Mouse (Mus musculus) CD8-positive naive resting alpha-beta T cell, adult 2 months (primary cell): ENCODE results near the gene 6430548M08Rik.

Experiments
- DNase-seq, 2 experiments: peaks; one replicate each; pipeline ENCODE4 v3.0.0; 2022; ENCODE audit warnings: low read depth in 2 of 2, low spot score in 2 of 2

Gene 6430548M08Rik

DNA sequence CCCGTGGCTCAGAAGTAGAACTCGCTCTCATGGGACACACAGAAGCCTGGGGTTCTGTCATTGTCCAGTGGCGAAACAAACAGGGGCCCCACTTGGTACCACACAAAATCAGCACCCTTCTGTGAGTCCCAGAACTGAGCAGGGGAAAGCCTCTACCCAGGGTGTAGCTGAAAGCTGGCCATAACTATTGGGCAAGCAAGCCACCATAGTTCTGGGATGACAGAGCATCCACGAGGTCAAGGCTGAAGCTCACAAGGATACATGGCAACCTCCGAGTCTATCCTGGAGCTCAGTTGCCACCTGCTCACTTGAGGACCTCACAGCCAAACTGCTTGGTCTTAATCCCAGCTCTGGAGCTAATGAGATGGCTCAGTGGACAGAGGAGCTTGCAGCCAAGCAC lies 67.3 kb downstream of the 6430548M08Rik start:
- DNase-seq: no peak

DNA sequence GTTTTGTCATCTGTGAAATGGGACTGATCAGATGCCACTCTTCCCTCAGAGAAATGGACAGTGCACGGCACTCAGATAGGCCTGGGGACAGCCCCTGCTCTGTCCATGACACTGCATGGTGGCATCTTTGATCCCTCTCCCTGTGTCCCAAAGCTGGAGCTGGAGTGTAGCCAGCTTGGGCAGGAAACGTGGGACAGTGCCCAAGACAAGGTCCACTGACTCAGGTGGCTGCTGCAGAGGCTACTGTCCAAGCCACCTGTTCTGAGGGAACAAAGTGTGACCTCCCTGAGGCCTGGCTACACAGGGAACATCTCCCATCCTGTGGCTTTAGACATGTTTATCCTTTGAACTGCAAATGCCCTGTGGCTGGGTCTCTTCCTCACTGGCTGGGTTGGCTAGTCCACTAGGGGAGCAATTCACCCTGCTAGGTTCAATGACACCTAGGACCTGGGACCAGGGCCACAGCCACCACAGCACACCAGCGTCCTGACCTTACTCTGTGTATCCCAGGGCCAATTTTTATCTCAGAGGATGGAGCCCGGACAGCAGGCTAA lies 68.0 kb downstream of the 6430548M08Rik start:
- no peak for DNase-seq

DNA sequence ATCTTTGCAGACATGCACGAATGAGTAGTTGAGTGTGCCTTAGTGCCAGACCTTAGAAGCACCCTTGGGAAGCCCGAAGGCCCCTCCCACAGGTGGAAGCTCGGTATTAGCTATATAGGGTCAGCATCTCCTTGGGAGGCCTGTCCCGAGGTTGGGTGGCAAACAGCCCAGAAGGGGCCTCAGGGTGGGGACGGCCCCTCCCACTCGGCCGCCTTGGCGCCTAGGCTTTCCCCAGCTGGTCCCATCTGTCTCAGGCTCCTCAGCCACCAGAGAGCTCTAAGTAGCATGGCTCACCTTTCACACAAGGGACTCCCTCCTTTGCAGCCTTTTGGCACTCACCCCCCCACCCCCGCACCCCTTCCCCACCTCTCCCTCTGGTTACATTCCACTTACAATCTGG lies 70.4 kb downstream of the 6430548M08Rik start:
- DNase-seq: no peak

DNA sequence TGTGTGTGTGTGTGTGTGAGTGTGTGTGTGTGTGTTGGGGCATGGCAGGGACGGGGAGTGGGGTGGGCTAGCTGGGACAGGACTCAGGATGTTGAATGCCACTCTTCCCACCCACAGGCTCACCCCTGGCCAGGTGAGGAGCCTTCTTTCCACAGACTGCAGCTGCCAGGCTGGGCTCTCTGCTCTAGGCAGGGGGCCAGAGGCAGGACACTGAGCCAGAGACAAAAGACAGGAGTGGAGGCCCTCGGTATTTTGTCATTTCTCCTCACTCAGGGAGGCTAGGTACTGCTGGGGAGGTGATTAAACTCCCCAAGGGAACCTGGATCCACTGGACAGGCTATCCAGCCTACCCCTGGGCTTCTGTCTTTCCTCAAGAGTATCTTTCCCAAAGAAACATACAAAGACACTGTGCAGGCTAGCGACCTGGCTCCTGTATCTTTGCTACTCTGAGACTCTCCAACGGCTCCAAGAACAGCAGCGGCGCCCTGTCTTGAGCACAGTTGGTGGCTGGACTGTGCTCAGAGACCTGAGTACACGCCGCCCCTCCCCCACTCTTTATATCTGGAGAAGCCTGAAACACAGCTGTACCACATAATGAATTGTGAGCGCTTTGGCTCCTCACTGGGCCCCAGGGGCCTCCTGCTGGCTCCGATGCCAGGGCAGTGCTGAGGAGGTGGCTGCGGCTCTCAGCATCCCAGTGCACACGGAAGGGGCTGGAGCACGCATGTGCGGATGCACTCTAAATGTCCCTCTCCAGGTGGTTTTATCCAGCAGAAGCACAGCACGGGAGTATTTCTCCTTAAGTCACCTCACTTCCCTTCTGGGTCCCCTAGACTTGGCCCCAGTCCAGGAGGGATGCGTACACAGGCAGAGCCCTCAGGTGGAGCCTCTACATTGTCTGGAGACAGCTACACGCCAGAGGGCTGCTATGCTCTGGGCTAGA lies 71.2 kb downstream of the 6430548M08Rik start:
- no peak for DNase-seq

DNA sequence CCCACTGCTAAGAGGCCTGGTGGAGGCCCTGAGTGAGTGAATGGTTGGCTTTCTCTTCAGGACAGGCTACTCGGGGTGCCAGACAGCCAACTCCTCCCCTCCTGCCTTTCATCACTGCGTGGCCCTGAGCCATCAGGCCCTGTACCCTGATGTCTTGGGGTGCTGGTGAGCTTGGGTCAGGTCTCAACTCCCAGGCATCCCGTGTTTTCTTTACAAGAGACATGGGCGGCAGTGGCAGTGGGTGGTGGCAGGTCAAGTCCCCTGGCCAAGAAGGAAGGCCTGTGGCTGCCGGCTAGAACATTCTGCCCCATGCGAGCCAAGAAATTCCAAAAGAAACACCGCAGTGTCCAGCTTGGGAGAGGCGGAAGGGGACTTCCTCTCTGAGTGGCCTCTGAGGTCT lies 72.5 kb downstream of the 6430548M08Rik start:
- no peak for DNase-seq

DNA sequence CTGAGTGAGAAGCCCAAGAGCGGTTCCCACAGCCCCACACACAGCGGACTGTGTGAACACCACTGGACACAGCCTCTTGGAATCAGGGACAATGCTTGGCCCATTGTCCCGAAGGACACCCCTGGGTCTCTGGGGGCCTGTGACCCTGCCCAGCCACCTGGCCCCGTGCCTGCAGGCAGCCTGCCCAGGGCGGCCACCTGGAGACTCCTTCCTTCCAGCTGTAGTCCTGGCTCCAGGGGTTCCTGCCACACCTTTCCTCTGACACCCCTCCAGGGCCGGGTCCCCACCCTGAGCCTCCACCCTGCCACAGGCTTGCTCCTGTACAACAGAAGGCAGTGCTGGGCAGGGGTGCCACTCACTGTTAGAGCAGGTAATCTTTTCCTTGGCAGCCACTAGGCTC lies 74.6 kb downstream of the 6430548M08Rik start:
- DNase-seq: no peak

DNA sequence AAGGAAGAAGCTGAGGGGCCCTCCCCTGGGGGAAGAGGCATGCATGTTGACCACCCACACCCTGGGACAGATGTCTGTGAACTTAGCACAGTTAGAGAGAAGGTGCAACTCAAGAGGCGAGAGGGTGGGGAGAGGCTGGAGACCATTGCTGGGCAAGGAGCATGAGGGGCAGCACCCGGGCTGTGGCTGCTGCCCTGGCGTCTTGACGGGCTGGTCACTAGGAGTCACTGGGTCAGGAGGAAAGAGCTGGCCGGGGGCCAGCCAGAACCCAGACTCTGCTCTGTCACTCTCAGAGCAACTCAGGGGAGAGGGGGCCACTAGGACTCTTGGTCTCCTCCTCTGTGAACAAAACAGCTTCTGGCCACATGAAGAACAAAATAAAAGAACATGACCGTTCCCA lies 75.5 kb downstream of the 6430548M08Rik start:
- DNase-seq: no peak

DNA sequence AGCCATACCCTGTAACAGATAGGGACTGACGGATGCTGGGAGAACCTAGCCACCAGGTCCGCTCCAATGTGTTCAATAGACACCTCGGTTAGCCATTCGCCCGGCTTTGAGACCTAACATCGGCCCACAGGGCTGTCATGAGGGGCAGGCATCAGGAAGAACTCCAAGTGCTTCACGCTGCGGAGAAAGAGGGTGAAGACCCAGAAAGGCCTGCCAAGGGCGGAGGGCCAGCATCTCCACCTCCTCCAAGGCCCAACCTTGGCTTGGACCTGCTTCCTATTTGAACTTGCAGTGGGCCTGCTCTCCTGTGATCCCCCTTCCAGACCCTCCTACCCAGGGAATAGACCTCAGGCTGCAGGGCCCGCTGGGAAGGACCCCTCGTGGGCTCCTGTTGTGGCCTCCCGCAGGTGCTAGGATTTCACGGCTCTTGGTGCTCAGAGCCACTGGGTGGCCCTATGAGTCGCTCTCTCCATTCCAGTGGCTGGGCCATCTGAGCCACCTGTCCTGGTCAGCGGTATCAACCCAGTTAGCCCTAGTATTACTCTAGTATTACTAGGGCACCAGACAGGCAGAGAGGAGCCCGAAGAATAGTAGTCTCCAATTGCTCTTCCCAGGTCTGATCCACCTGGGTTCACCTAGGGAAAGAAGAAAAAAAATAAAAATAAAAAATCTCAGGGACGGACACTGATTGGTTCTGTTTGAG lies 76.3 kb downstream of the 6430548M08Rik start:
- DNase-seq: no peak

DNA sequence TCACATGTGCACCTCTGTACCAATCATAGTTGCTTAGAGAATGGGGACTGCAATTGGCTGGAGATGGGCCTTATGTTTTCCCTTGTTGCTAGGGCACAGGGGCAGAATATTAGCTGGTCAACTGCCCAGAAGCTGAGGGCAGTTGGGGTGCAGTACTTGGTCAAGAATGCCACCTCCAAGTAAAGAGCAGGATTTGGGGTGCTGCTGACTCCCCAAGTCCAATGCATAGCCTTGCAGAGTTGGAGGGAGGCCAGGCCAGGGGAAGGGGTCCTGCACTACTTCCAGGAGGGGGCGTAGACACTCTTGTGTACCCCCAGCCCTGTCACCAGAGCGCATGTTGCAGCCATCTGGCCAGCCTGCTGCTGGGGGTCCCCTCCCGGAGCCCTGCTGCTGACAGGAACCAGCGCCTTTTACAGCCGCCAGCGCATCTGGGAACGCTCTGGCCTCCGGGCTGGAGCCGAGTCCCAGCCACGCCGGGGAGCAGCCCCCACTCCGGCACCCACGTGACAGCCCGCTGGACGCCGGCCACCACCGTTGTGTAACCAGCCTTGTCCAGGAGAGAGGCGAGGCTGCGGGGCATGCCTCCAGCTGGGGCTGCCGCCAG lies 77.0 kb downstream of the 6430548M08Rik start:
- no peak for DNase-seq

DNA sequence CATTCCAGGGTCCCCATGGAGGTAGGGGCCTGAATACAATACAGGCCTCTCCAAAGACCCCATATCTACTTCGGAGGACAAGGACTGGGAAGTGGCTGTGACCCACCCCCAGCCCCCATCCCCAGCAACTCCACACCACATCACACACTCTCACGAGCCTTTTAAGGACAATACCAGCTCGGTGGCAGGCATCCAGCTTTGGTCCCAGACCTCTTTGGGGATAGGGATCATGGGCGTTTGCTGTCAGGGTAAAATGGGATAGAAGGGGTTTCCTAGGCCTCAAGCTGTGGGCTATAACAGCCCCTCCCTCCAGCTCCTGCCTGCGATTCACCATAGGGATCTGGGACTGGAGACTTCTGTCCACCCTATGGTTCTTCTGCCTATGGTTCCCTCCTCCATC lies 77.7 kb downstream of the 6430548M08Rik start:
- no peak for DNase-seq

DNA sequence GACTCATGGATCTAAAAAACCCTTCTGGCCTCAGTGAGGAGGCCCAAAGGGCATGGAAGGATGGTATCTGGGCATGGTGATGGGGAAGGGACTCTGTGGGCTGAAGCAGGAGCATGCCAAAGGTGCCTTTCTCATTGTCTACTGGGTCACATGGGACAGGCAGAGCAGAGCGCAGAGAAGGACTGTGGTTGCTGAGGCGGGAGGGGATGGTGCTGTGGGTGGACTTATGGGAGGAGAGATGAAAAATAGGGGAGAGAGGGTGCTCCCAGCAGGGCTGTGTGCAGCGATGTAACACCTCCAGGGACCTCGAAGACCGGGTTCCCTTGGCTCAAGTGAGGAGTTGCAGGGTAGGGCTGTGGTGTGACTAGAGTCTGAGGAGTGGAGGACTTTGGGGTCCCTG lies 78.2 kb downstream of the 6430548M08Rik start:
- DNase-seq: no peak

DNA sequence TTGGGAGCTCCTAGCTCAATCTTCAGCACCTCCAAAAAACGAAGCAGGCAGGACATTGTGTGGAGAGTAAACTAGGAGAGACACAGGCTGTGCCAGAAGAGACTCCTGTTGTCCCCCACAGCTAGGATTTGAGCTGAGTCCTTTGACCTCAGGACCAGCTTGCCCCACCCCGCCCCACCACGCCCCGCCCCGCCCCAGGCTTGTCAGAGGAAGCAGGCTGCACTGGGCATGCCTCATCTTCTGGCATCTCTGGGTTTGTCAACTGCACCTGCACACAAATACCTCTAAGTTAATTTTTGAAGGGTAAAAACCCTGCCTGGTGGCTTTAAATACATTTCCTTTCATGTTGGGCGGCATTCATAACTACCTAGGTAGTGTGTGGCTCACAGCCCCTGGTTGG lies 87.4 kb downstream of the 6430548M08Rik start:
- DNase-seq: no peak

DNA sequence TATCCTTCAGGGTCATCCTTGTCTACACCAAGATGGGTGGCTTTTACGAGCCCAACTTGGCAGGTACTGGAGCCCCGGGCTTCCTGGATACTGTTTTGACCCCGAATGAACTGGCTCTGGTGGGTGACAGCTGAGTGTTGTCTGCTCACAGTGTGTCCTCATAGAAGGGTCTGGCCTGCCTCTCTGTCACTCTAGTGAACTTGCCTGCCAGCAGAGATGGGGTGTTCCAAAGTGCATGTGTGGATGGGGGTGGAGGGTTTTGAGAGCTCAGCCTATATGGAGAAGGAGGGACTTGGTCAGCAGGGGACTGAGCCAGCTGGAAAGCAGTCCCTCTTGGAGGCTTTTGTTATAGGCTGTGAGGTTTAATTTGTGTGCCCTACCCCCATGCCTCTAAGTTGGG lies 88.6 kb downstream of the 6430548M08Rik start:
- no peak for DNase-seq

DNA sequence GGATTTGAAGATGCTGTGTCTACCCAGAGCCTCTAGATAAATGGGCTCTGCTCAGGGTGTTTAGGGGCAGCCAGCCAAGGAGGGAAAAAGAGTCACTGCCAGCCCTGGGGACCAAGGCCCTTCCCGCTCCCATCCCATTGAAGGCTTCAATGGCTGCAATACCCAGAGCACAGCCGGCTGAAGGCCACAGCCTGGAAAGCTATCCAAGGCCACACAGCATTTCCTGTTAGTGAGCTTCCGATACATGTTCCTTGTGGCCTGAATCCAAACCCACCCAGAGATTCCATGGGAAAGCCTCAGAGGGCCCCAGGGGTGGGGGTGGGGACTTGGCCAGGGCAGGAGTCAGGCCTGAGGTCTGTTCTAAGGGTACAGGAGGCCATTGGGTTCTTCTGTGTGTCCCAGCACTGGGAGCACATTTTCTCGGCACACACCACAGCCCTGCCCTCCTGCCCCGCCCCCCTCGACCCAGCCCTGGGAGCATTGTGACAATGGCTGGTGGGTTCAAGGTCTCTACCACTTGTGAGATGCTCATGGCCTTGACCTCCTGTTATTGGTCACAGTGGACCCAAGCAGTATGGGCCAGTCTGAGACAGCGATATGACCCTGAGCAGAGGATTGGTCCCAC lies 90.9 kb downstream of the 6430548M08Rik start:
- DNase-seq: no peak

DNA sequence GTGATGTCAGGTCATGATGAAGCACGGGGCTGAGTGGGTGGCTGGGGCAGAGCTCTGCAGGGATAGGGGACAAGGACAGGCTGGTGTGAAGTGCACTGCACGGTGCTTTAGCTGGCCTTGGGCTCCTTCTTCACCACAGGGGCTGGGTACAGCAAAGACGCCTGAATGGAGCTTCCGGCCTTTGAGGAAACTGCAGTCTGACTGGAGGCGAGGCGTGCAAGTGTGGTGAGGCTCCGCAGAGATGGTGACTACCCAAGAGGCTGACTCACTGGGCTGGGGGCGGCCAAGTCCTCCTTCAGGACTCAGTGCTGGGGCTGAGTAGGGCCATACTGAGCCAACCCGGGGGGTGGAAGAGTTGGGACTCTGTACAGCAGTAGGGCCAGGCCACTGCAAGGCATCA lies 92.0 kb downstream of the 6430548M08Rik start:
- DNase-seq: no peak

DNA sequence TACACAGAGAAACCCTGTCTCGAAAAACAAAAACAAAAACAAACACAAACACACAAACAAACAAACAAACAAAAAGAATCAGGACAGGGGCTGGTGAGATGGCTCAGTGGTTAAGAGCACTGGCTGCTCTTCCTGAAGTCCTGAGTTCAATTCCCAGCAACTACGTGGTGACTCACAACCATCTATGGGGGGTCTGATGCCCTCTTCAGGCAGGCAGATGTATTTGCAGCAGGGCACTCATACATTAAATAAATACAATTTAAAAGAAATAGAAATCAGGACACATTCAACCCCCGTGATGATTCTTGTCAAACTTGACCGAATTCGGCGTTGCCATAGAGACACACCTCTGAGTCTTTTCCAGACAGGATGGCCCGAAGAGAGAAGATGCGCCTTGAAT lies 93.4 kb downstream of the 6430548M08Rik start:
- DNase-seq: no peak

DNA sequence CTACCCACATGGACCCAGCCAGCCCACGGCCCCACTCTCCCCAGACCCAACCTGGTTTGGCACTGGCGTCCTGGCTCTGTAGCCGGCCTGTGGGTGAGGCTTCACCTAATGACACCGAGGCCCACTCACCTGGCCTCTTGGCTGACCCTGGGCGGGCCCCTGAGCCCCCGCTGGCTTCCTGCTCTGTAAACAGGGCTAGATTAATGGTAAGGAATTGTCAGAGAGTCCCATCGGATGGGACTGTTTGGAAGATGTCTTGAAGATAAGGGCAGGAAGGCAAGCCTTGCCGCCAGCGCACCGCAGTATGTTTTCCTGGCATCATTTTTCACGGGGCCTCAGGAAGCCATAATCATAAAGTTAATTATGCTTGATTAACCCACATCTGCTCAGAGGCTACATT lies 94.2 kb downstream of the 6430548M08Rik start:
- no peak for DNase-seq

DNA sequence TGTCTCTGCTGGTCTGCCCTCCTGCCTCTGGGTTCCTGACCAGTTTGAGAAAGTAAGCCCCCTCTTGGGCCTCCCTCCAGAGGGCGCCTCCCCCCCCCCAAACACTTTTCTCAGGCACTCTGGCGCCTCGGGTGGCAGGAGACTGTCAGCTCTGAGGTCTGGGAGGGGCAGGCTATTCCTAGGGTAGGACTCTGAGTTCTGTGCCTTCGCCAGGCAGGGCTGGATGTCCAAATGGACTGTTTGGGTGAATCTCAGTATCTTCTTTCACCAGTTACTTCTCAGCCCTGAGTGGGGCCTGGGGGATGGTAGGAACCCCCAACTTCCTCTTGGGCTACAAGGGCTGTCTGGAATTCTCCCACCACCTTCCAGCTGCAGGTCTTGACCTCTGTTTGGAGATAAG lies 97.4 kb downstream of the 6430548M08Rik start:
- DNase-seq: no peak

DNA sequence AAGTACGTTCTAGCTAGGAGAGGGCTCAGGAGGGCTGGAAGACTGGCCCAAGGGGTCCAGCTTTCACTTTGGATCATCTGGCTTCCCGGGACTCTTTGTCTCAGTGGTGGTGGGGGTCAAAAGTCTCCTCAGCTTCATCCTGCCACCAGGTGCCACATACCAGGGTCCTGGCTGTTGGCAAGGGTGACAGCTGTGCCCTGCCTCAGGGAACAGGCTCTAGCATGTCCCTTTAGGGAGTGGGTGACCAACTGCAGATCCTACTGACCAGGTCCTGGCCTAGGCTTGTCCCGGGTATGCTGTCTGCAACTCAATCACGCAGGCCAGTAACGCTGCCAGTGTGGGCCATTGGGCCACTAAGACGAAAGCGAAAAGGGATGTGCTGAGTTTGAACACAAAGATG lies 98.6 kb downstream of the 6430548M08Rik start:
- DNase-seq: no peak

DNA sequence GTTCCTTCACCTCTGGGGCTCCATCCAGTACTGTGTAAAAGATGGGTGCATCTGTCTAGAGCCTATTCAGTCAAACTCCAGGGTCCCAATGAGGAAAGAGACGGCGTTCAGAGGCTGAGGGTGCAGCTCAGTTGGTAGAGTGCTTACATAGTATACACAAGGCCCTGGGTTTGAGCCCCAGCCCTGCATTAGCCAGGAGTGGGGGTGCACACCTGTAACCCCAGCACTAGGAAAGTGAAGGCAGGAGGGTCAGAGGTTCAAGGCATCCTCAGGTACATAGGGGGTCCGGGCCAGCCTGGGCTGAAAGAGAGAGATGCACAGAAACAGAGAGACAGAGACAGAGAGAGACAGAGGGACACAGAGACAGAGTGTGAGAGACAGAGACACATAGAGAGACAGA lies 99.3 kb downstream of the 6430548M08Rik start:
- DNase-seq: no peak

DNA sequence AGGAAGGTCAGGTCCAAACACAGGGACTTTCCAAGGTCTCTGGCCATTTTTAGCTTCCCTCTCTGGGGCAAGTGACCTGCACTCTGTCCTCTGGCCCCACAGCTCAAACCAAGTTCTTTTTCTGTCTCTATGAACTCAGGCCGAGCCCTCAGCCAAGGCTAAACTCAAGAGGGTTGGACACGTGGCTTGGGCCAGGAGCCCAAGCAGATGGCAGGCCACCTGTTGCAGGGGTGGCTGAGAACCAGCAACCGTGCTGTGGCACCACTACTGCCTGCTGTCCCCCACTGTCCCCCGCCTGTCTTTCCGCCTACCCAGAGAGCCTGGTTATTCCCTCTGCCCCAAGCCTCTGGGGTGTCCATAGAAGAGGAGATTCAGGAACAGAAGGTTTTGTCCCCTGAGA lies 100.0 kb downstream of the 6430548M08Rik start:
- no peak for DNase-seq
